In the genomic region with DNA sequence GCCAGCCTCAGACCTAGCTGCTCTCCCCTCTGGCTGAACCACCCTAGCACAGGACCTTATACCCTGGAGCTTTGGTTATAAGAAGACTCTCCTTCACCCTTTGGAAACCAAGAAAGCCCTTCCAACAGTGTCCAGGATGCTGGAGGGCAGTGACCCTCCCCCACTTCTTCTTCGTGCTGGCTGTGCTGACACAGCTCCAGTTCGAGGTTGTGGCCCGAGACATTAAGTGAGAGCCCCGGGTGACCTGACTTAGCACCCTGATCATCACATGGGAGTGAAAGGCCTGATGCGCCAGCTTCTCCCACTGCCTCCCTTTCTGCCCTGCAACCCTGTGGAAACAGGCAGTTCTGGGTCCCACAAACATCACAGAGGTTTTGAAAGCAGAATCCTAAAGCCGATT, we compare ENCODE assay signal across 9 mouse cellular contexts. TPM values are rescaled to one million over a fixed set of nuclear protein-coding genes. Genes with fewer than 3 reads are reported as not detected.
DNase-seq lines count a peak whose midpoint lies in the region; ATAC-seq and TF ChIP-seq lines count a peak whose summit lies in the region.
"Had no signal": no experiment of that assay in that cellular context is flagged by ENCODE, and none has a peak within 500 bp of the region (broad histone marks: within the 10 kb centered on the region; RNA-seq: fewer than 3 reads in every experiment).

No protein-coding gene starts in this region.

- H3K27ac ChIP-seq in heart, embryonic 16.5 days (ENCODE audit: low read length): peak overlapping the region; percentile 56
- H3K27ac ChIP-seq in spleen, adult 2 months (ENCODE audit: insufficient read depth, low read length): no peak overlapping the region
- H3K27ac ChIP-seq in limb, embryonic 14.5 days (replicated peaks; ENCODE audit: low read depth, low read length): no peak overlapping the region
- H3K27ac ChIP-seq in stomach, postnatal 0 days (replicated peaks): peak overlapping the region; percentile 83
- no peak overlapping the region for H3K27ac ChIP-seq in cerebellum, adult 2 months (ENCODE audit: insufficient read depth, low read length)

- TF ChIP-seq POLR2A in spleen, adult 2 months (IDR thresholded peaks at IDR 0.05; ENCODE audit: low read depth, low read length): no peak
- no peak for TF ChIP-seq POLR2A in limb, embryonic 14.5 days (IDR thresholded peaks at IDR 0.05; ENCODE audit: borderline replicate concordance, extremely low read depth, insufficient read depth, insufficient read length)
- TF ChIP-seq POLR2A in cerebellum, adult 2 months (IDR thresholded peaks at IDR 0.05; ENCODE audit: borderline replicate concordance, insufficient read depth, low read length): no peak

- peak overlapping the region; percentile 72 for H3K4me2 ChIP-seq in heart, embryonic 16.5 days (ENCODE audit: low read depth, low read length)
- peak overlapping the region; percentile 27 for H3K4me2 ChIP-seq in limb, embryonic 14.5 days (replicated peaks; ENCODE audit: low read depth, low read length, severe bottlenecking)
- peak overlapping the region; percentile 69 for H3K4me2 ChIP-seq in stomach, postnatal 0 days (replicated peaks; ENCODE audit: low read depth)

- TF ChIP-seq EP300 in stomach, postnatal 0 days (optimal IDR thresholded peaks at IDR 0.05): no peak

- no peak for DNase-seq in heart, postnatal 10 days
- no peak for DNase-seq in spleen, adult 2 months (ENCODE audit: low read depth in 1 of 2, low spot score in 2 of 2)
- DNase-seq in spleen, postnatal 36 days (ENCODE audit: low spot score in 2 of 2): no peak
- no peak for DNase-seq in limb, embryonic 14.5 days (ENCODE audit: low spot score)
- DNase-seq in stomach, postnatal 0 days (ENCODE audit: low spot score): no peak
- no peak for DNase-seq in cerebellum, adult 2 months
- no peak for DNase-seq in cerebellum, adult 8-10 months

- TF ChIP-seq CTCF in spleen, adult 2 months (IDR thresholded peaks at IDR 0.05; ENCODE audit: extremely low read depth, insufficient read depth, insufficient read length, insufficient replicate concordance): no peak
- no peak for TF ChIP-seq CTCF in stomach, postnatal 0 days (IDR thresholded peaks at IDR 0.05; ENCODE audit: low read depth)
- TF ChIP-seq CTCF in cerebellum, adult 2 months (IDR thresholded peaks at IDR 0.05; ENCODE audit: borderline replicate concordance, insufficient read depth, low read depth, low read length): no peak

- no peaks in the 10 kb centered on the region for H3K27me3 ChIP-seq in heart, embryonic 16.5 days (ENCODE audit: control insufficient read depth, insufficient read depth, low read length)
- H3K27me3 ChIP-seq in spleen, adult 2 months (ENCODE audit: control insufficient read depth, insufficient read depth, low read length): peaks cover 10% of the 10 kb centered on the region; the same call in 1 of the 2 replicates
- H3K27me3 ChIP-seq in limb, embryonic 14.5 days (ENCODE audit: control insufficient read depth, insufficient read depth, low read length): no peaks in the 10 kb centered on the region
- no peaks in the 10 kb centered on the region for H3K27me3 ChIP-seq in stomach, postnatal 0 days (ENCODE audit: control insufficient read depth, insufficient read depth, low read length)
- H3K27me3 ChIP-seq in cerebellum, adult 2 months (ENCODE audit: control insufficient read depth, insufficient read depth, low read length): no peaks in the 10 kb centered on the region
- H3K27me3 ChIP-seq: Patski had no signal

- H3K9me3 ChIP-seq in heart, embryonic 16.5 days (replicated peaks; ENCODE audit: control insufficient read depth, low read length): no peaks in the 10 kb centered on the region
- no peaks in the 10 kb centered on the region for H3K9me3 ChIP-seq in limb, embryonic 14.5 days (ENCODE audit: control insufficient read depth, low read length)
- no peaks in the 10 kb centered on the region for H3K9me3 ChIP-seq in stomach, postnatal 0 days (ENCODE audit: control insufficient read depth, low read length)

- no peak for ATAC-seq in heart, embryonic 16.5 days (replicated peaks; ENCODE audit: extremely low read depth, insufficient read depth, low FRiP score)
- no peak for ATAC-seq in limb, embryonic 14.5 days (ENCODE audit: low FRiP score, low read depth)
- ATAC-seq in stomach, postnatal 0 days (ENCODE audit: low FRiP score, low TSS enrichment): no peak
- ATAC-seq: Patski had no signal

- H3K9ac ChIP-seq in heart, embryonic 16.5 days (ENCODE audit: low read length): peak overlapping the region; percentile 80
- H3K9ac ChIP-seq in limb, embryonic 14.5 days (ENCODE audit: low read depth, low read length, severe bottlenecking): peak overlapping the region; percentile 34; the same call in 1 of the 2 replicates
- peak overlapping the region; percentile 65 for H3K9ac ChIP-seq in stomach, postnatal 0 days (ENCODE audit: low read length)

- intact Hi-C loops in heart, postnatal 10 days (cut with DNase I): no loop called here

- H3K4me3 ChIP-seq in heart, embryonic 16.5 days (ENCODE audit: low read length): peak overlapping the region; percentile 63
- H3K4me3 ChIP-seq in spleen, adult 2 months (ENCODE audit: extremely low read depth, insufficient read depth, insufficient read length): 0 out of 2 replicates have a peak overlapping the region, but pooled peaks have one; percentile 2
- peak overlapping the region; percentile 0; the same call in 1 of the 2 replicates for H3K4me3 ChIP-seq in limb, embryonic 14.5 days (replicated peaks; ENCODE audit: low read length)
- peak overlapping the region; percentile 54 for H3K4me3 ChIP-seq in stomach, postnatal 0 days (ENCODE audit: low read depth, low read length)
- H3K4me3 ChIP-seq in cerebellum, adult 2 months (replicated peaks; ENCODE audit: insufficient read depth, low read depth, low read length): no peak overlapping the region

- H3K36me3 ChIP-seq in heart, embryonic 16.5 days (ENCODE audit: control insufficient read depth, insufficient read depth): peaks cover 38% of the 10 kb centered on the region
- H3K36me3 ChIP-seq in spleen, adult 2 months (ENCODE audit: control insufficient read depth, insufficient read depth, low read length): peaks cover 1% of the 10 kb centered on the region; the same call in 1 of the 2 replicates
- H3K36me3 ChIP-seq in limb, embryonic 14.5 days (ENCODE audit: control insufficient read depth, insufficient read depth, low read length): peaks cover 57% of the 10 kb centered on the region
- H3K36me3 ChIP-seq in stomach, postnatal 0 days (ENCODE audit: control insufficient read depth, insufficient read depth, low read length): peaks cover 18% of the 10 kb centered on the region

- 14% methylated on average over 6 of the region's 6 CpGs for WGBS in heart, embryonic 16.5 days
- 9% methylated on average over 6 of the region's 6 CpGs for WGBS in spleen, adult 2 months
- 9% methylated on average over 6 of the region's 6 CpGs for WGBS in limb, embryonic 14.5 days
- 9% methylated on average over 6 of the region's 6 CpGs for whole genome bisulfite sequencing in stomach, postnatal 0 days
- 25% methylated on average over 6 of the region's 6 CpGs for WGBS in cerebellum, adult 2 months

- peaks cover 50% of the 10 kb centered on the region for H3K4me1 ChIP-seq in heart, embryonic 16.5 days (ENCODE audit: control insufficient read depth, insufficient read depth, low read length)
- H3K4me1 ChIP-seq in spleen, adult 2 months (ENCODE audit: control insufficient read depth, insufficient read depth, insufficient read length): peaks cover 26% of the 10 kb centered on the region
- peaks cover 26% of the 10 kb centered on the region for H3K4me1 ChIP-seq in limb, embryonic 14.5 days (ENCODE audit: control insufficient read depth, insufficient read depth, low read length)
- H3K4me1 ChIP-seq in stomach, postnatal 0 days (replicated peaks; ENCODE audit: control insufficient read depth, insufficient read depth): peaks cover 15% of the 10 kb centered on the region
- H3K4me1 ChIP-seq in cerebellum, adult 2 months (ENCODE audit: control insufficient read depth, insufficient read depth, low read length): no peaks in the 10 kb centered on the region

RNA-seq across cellular contexts. Expression of gene Dmpk, which starts 1.8 kb away (rescaled TPM):
- 70.7 and 85.5 TPM in 2 replicates for polyA plus RNA-seq in heart, embryonic 16.5 days (2015; fragmentation: Nextera tagmentation; extraction: Ambion mirVana)
- total RNA-seq in heart, postnatal 10 days (2021): 100 to 1,000 TPM; 288 to 299 TPM
- 175 and 182 TPM in 2 replicates for polyA plus RNA-seq in spleen, adult 2 months (2012; rRNA removed)
- 143 and 177 TPM in 2 replicates for polyA plus RNA-seq in limb, embryonic 14.5 days (2012; rRNA removed)
- 33.1 and 37.1 TPM in 2 replicates for polyA plus RNA-seq in limb, embryonic 14.5 days (2014; fragmentation: Nextera tagmentation; extraction: Ambion mirVana)
- polyA plus RNA-seq in stomach, postnatal 0 days (2015; fragmentation: Nextera tagmentation; extraction: Ambion mirVana): 91.3 and 103 TPM in 2 replicates
- 38.9 and 40.1 TPM in 2 replicates for polyA plus RNA-seq in cerebellum, adult 2 months (2012; rRNA removed)

RNA-seq across cellular contexts. Expression of gene Six5, which starts 8.9 kb away (rescaled TPM):
- 5.1 and 5.4 TPM in 2 replicates for polyA plus RNA-seq in heart, embryonic 16.5 days (2015; fragmentation: Nextera tagmentation; extraction: Ambion mirVana)
- 10 to 100 TPM in 1 of 2 experiments, 1 to 10 TPM in 1; 7.9 to 11.2 TPM for total RNA-seq in heart, postnatal 10 days (2021)
- polyA plus RNA-seq in spleen, adult 2 months (2012; rRNA removed): 9.1 and 9.8 TPM in 2 replicates
- polyA plus RNA-seq in limb, embryonic 14.5 days (2012; rRNA removed): 103 and 157 TPM in 2 replicates
- polyA plus RNA-seq in limb, embryonic 14.5 days (2014; fragmentation: Nextera tagmentation; extraction: Ambion mirVana): 19.1 and 20.3 TPM in 2 replicates
- 6.1 and 7.7 TPM in 2 replicates for polyA plus RNA-seq in stomach, postnatal 0 days (2015; fragmentation: Nextera tagmentation; extraction: Ambion mirVana)
- 3.5 and 4.6 TPM in 2 replicates for polyA plus RNA-seq in cerebellum, adult 2 months (2012; rRNA removed)

RNA-seq across cellular contexts. Expression of gene Dmwd, which starts 9.5 kb away (rescaled TPM):
- 12.6 and 14.1 TPM in 2 replicates for polyA plus RNA-seq in heart, embryonic 16.5 days (2015; fragmentation: Nextera tagmentation; extraction: Ambion mirVana)
- total RNA-seq in heart, postnatal 10 days (2021): 10 to 100 TPM; 48.4 to 50.7 TPM
- 26.6 and 31.9 TPM in 2 replicates for polyA plus RNA-seq in spleen, adult 2 months (2012; rRNA removed)
- 126 and 167 TPM in 2 replicates for polyA plus RNA-seq in limb, embryonic 14.5 days (2012; rRNA removed)
- polyA plus RNA-seq in limb, embryonic 14.5 days (2014; fragmentation: Nextera tagmentation; extraction: Ambion mirVana): 21.8 and 26.5 TPM in 2 replicates
- 4.5 and 7.0 TPM in 2 replicates for polyA plus RNA-seq in stomach, postnatal 0 days (2015; fragmentation: Nextera tagmentation; extraction: Ambion mirVana)
- 116 and 117 TPM in 2 replicates for polyA plus RNA-seq in cerebellum, adult 2 months (2012; rRNA removed)

RNA-seq across cellular contexts. Expression of gene Rsph6a, which starts 31.0 kb away (rescaled TPM):
- not detected in 2 replicates for polyA plus RNA-seq in heart, embryonic 16.5 days (2015; fragmentation: Nextera tagmentation; extraction: Ambion mirVana)
- not detected for total RNA-seq in heart, postnatal 10 days (2021)
- 0.06 TPM in 1 of 2 replicates, not detected in the other for polyA plus RNA-seq in spleen, adult 2 months (2012; rRNA removed)
- polyA plus RNA-seq in limb, embryonic 14.5 days (2012; rRNA removed): 0.04 and 0.12 TPM in 2 replicates
- polyA plus RNA-seq in limb, embryonic 14.5 days (2014; fragmentation: Nextera tagmentation; extraction: Ambion mirVana): not detected in 2 replicates
- not detected in 2 replicates for polyA plus RNA-seq in stomach, postnatal 0 days (2015; fragmentation: Nextera tagmentation; extraction: Ambion mirVana)
- 0.10 TPM in 1 of 2 replicates, not detected in the other for polyA plus RNA-seq in cerebellum, adult 2 months (2012; rRNA removed)
- polyA plus RNA-seq: Patski had no signal

RNA-seq across cellular contexts. Expression of gene Gm4969, which starts 32.7 kb away (rescaled TPM):
- polyA plus RNA-seq in heart, embryonic 16.5 days (2015; fragmentation: Nextera tagmentation; extraction: Ambion mirVana): 0.38 and 0.64 TPM in 2 replicates
- total RNA-seq in heart, postnatal 10 days (2021): under 1 TPM; 0.07 to 0.19 TPM
- 0.02 TPM in 1 of 2 replicates, not detected in the other for polyA plus RNA-seq in spleen, adult 2 months (2012; rRNA removed)
- 7.0 and 7.7 TPM in 2 replicates for polyA plus RNA-seq in limb, embryonic 14.5 days (2012; rRNA removed)
- 2.5 and 4.0 TPM in 2 replicates for polyA plus RNA-seq in limb, embryonic 14.5 days (2014; fragmentation: Nextera tagmentation; extraction: Ambion mirVana)
- polyA plus RNA-seq in stomach, postnatal 0 days (2015; fragmentation: Nextera tagmentation; extraction: Ambion mirVana): 0.72 and 0.76 TPM in 2 replicates
- polyA plus RNA-seq in cerebellum, adult 2 months (2012; rRNA removed): 0.80 and 0.90 TPM in 2 replicates

Comparison
In these comparisons a context has a peak if more than half of its experiments do, and no peak if none do; other contexts are left out.
1. H3K27ac ChIP-seq: peak in heart, embryonic 16.5 days (single experiment) and stomach, postnatal 0 days (single experiment); none in spleen, adult 2 months (single experiment), limb, embryonic 14.5 days (single experiment) and cerebellum, adult 2 months (single experiment).
2. Peak in every context shown above with its lines, with median percentiles within 50 percentile points of each other: H3K4me2 ChIP-seq and H3K9ac ChIP-seq.